Mouse (Mus musculus) layer of hippocampus, adult 2 months (tissue): ENCODE measurements around the gene Kif11. TPM values are rescaled to one million over a fixed set of nuclear protein-coding genes. Genes with fewer than 3 reads are reported as not detected.

ENCODE experiments used
- DNase-seq, 2 experiments: peaks; one replicate each; pipeline ENCODE4 v3.0.0; 2022; ENCODE audit warnings: low spot score in 2 of 2
- H3K27ac ChIP-seq: fragments of 200-600 bp; 2 replicates; pipeline ENCODE4 v1.8.1; 2022
- H3K4me3 ChIP-seq: fragments of 200-600 bp; 2 replicates; pipeline ENCODE4 v1.8.1; 2022; ENCODE audit warnings: mild to moderate bottlenecking
- CTCF ChIP-seq: fragments of 200-600 bp; conservative IDR thresholded peaks from 2 replicates; pipeline ENCODE4 v1.8.1; 2022; ENCODE audit warnings: antibody characterized with exemption, mild to moderate bottlenecking, moderate library complexity
- total RNA-seq, 2 experiments: library from RNA; stranded (reverse); gene quantifications; 2 replicates each; pipeline ENCODE4 v1.2.3; 2021

Gene Kif11
- total RNA-seq, 2 experiments from 2014 or later: 1.1 to 1.3 TPM

DNA sequence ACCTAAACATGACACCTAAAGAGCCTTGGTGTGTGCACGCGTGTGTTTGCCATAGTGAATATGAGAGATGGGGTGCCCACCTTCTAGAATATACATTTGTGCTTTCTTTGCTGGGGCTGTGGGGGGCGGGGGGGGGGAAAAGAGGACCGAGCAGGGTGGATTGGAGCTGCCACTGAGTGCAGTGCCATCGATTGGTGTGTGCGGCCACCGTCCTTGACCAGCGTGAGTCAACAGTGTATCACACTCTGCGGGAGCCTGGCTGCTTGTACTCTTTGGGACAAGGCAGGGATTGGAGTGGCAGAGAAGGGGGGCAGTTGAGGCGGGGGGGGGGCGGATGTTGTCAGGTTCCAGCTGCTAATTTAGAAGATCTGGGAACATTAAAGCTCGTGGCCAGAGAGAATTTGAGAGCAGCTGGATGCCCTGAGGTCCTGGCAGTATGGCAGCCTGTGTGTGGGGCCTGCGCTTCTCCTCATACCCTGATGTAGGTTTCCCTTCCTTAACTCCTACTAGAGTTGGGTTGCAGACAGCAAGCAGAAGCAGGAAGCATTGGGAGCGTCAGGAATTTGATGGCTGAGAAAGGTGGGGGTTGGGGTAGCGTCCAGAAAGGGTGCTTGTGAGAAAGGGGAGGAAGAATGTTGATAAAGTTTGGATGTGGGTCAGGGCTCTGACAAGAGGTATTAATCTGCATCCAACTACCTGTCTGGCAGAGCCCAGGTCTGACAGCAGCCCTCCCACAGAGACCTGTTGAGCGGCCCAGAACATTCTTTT, 64.7 kb downstream of the Kif11 start:
- Histone ChIP-seq H3K4me3 (no peak overlapping the region), H3K27ac (no peak overlapping the region)
- no peak for TF ChIP-seq CTCF
- DNase-seq: no peak

DNA sequence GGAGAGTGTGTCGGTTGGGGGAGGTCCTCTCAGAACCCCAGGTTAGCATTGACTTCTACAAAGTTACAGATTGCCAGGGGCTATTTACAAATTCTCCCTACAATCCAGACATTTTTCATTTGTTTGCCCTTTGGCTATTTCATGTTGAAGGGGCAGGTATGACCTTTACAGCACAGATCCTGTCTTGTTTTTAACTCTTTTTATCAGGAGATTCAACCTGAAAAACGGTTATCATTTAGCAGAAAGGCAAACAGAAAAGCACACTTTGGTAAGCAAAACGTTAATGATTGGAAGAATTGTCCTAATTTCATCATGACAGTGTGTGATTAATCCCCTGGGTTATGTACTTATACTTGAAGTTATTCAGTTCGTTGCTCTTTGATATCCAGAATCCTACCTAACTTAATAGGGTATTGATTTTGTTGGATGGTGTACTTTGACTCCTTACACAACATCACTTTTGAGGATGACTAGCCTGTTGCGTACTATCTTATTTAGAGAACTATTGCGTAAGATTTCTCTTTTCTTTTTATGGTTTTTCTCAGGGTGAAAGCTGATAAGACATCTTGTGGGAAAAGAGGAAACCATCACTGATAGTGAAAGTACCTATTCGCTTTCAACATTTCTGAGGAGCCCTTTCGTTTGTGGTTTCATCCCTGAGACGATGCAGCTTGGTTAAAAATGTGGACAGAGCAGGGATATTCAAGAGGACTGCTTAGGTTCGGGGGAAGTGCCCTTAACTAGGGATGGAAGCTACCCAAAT, 66.5 kb downstream of the Kif11 start:
- DNase-seq: no peak
- Histone ChIP-seq H3K4me3 (no peak overlapping the region), H3K27ac (no peak overlapping the region)
- no peak for TF ChIP-seq CTCF

DNA sequence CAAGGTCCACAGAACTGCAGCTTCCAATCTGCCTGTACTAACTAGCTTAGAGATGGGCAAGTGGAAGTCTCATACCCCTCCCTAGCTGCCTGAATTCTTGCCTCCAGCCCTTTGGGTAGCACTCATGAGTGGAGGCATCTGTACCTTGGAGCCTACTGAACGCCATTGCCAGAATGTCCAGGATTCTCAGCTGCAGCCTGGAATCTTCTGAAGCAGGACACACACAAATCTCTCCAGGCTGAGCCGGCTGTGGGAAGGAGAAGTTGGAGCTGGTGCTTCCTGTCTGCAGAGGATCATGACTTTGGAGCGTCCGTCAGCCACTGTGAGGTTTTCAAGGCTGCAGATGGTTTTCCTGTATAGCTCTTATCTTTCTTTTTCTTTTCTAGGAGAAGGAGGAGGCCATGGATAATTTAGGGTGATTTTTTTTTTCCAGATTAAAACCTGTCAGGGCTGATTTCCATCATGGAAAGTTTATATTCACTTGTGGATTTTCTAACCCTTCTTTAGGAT, 67.5 kb downstream of the Kif11 start:
- TF ChIP-seq CTCF: no peak
- no peak for DNase-seq
- H3K4me3 ChIP-seq: no peak overlapping the region
- no peak overlapping the region for H3K27ac ChIP-seq

DNA sequence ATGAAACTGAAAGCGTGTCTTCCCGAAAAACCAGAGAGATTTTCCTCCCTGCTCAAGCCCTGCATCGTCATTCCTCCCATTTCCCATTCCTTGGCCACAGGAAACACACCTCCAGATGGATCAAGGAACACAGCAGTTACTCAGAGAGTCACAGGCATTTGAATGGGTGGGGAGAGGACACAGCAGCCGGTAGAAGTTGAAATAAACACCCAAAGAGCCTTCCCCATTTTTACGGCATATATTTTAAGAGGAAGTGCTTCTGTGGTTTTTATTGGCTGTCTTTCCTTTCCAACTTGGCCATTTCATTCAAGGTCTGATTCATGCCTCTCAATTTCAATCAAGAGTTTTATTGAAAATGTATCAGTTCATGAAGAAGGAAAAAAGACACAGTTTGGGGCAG, 72.0 kb downstream of the Kif11 start:
- Histone ChIP-seq H3K4me3 (no peak overlapping the region), H3K27ac (no peak overlapping the region)
- TF ChIP-seq CTCF: no peak
- DNase-seq: no peak

DNA sequence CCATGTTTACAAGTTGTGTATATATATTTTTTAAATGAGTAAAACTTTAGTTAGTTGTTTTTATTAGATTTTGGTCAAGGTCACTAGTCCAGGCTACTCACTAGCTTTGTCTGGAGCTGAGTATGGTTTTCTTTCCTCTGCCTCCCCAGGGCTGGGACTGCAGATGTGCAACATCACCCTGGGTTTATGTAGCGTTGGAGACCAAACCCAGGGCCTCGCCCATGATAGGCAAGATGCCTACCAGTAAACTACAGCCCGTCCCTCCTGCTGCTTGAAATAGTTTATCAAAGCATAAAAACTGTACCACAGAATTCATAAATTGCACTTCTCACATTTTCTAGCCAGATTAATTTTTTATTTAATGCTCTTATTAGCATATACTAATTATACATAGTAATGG, 73.0 kb downstream of the Kif11 start:
- H3K4me3 ChIP-seq: no peak overlapping the region
- no peak overlapping the region for H3K27ac ChIP-seq
- DNase-seq: no peak
- no peak for TF ChIP-seq CTCF

DNA sequence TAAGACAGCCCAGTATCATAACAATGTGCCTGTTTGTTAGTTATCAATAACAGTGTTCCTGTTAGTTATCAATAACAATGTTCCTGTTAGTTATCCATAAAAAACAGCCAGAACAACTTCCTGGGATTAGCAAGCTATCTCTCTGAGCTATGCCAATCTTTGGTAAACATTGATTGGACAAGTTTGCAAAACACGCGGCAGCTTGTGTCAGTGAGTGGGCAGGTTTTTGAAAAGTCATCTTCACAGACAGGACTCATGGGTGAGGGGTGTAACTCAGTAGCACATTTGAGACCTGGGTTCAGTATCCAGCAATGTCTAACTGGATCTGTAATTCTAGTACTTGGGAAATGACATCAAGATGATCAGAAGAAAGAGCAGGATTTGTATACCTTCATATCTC, 79.3 kb downstream of the Kif11 start:
- TF ChIP-seq CTCF: no peak
- no peak overlapping the region for H3K4me3 ChIP-seq
- DNase-seq: no peak
- no peak overlapping the region for H3K27ac ChIP-seq

DNA sequence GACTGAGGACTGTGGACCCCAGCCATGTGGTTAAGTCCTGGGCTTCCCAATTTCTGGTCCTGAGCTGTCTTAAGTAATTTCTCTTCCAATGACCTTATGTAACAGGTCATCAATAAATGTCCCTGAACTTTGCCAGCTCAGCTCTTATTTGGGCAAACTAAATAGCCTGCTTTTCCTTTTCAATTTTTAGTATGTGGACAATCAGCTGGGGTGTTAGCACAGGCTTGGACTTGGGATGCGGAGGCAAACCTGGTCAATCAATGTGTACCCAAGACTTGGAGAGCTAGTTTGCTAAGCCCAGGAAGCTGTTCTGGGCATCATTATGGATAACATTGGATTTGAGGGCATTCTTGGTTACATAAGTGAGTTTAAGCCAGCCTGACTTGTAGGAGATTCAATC, 79.8 kb downstream of the Kif11 start:
- no peak overlapping the region for H3K27ac ChIP-seq
- TF ChIP-seq CTCF: no peak

DNA sequence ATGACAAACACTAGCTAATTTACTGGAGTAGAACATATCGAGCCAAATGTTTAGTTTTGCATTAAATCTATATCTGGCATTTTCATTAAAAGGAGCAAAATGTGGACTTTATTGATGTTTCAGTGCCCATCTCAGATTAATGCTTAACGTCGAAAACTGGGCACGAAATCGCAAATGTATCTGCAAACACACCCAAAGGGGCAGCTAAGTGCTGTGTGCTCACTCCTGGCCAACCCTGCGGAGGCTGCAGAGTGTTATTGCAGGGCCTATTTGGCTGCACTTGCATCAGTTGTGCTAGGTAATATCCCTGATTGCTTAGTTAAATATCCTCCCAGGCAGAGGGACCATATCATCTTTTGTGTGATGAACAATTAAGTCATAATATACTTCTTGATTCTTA, 81.8 kb downstream of the Kif11 start:
- Histone ChIP-seq H3K4me3 (no peak overlapping the region), H3K27ac (no peak overlapping the region)
- DNase-seq: no peak
- TF ChIP-seq CTCF: no peak

More for the DNA sequence above, 79.8 kb downstream of the Kif11 start:
- no peak for DNase-seq
- no peak overlapping the region for H3K4me3 ChIP-seq

DNA sequence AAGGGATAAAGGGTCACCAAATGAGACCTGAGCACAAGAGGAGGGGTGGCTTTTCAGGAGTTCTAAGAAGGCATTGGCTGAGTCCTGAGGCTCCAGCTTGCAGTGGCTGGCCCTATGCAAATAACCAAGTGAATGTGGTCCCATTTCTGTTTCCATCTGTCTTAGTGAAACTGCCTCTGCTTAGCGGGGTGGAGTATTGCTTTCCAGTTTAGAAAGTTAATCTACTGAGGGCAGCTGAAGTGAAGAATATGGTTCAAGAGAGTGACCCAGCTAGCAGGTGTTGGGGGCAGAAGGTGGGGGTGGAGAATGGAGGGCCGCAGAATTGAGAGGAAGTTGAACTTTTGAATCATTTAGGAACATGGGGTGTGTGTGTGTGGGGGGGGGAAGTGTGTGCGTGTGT, 90.2 kb downstream of the Kif11 start:
- no peak for DNase-seq

DNA sequence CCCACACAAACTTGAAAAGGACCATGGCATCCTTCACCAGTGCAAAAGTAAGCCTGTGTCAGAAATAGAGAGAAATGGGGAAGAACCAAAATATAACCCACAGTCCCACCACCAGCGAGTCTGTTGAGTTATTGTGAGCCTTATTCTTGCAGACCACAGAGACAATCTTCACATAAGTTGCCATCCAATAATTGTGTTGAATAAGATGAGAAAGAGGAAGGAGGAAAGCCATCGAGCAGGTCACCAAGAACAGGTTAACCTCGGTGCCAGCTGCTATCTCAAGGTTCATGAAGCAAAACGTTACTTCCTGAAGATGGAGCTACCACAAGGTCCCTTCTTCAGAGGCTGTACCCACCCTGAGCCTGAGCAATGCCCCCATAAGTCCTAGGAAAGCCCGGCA, 90.8 kb downstream of the Kif11 start:
- H3K4me3 ChIP-seq: no peak overlapping the region
- no peak overlapping the region for H3K27ac ChIP-seq
- no peak for DNase-seq
- TF ChIP-seq CTCF: no peak

More for the DNA sequence above, 90.2 kb downstream of the Kif11 start:
- Histone ChIP-seq H3K27ac (no peak overlapping the region), H3K4me3 (no peak overlapping the region)
- no peak for TF ChIP-seq CTCF

DNA sequence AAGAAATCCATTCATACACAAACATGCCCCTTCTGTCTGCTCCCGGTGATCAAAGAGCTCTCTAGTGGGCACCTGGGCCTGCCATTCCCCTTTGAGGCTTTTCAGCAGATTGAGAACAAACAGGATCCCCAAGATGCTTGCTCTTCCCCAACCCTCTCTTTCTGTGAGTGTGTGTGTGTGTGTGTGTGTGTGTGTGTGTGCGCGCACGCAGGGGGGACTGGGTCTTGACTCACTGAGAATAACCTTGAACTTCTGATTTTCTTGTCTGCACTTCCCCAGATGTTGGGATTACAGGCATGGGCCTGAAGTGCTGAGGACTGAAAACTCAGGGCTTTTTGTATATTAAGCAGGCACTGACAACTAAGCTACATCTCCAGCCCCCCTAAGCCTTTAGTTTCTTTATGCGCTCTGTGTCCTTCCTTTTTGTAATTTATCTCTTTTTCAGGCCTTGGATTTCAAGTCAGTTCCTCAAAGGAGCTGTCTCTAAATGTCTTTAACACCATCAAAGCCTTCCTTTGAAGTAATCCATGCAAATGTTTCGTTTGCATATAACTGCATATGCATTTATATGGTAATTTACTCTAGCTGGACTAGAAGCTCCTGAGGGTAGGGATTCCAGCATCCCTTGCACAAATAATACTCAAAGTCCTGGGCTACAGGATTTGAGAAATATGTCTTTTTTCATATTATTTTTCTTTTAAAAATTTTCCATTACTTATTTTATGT, 92.8 kb downstream of the Kif11 start:
- Histone ChIP-seq H3K4me3 (no peak overlapping the region), H3K27ac (no peak overlapping the region)
- DNase-seq: no peak
- TF ChIP-seq CTCF: no peak

Other genes with a start within 250 kb of the Kif11 start
- 10 to 100 TPM; 80.4 to 90.4 TPM for gene March5, start 168.9 kb upstream of the Kif11 start, total RNA-seq
- 10 to 100 TPM; 69.7 to 76.8 TPM for gene Cpeb3, start 167.8 kb upstream of the Kif11 start, total RNA-seq
- 10 to 100 TPM; 34.9 to 56.2 TPM for gene Ide, start 38.6 kb upstream of the Kif11 start, total RNA-seq
- 1 to 10 TPM; 1.7 to 2.4 TPM for gene Hhex, start 58.4 kb downstream of the Kif11 start, total RNA-seq
- gene Exoc6, start 174.0 kb downstream of the Kif11 start, total RNA-seq: 10 to 100 TPM; 53.3 to 54.7 TPM